Mouse (Mus musculus) forebrain, embryonic 12.5 days (tissue): ENCODE results near the gene Kctd15. TPM values are rescaled to one million over a fixed set of nuclear protein-coding genes. Genes with fewer than 3 reads are reported as not detected.
A peak's percentile ranks its signal among the peaks of the same experiment; 100 is the strongest.

Experiments used
- ATAC-seq: fragments of 200-750 bp; cut with Nextera tagmentation; 2 replicates; pipeline ENCODE4 v1.8.0; 2017; ENCODE audit warnings: moderate TSS enrichment; ENCODE audit not compliant: low FRiP score
- H3K27ac ChIP-seq: fragments of 300-500 bp; sonication (generic); 2 replicates; pipeline ENCODE4 v1.5.1; 2016; ENCODE audit warnings: mild to moderate bottlenecking
- H3K27me3 ChIP-seq: fragments of 300-500 bp; sonication (generic); 2 replicates; pipeline ENCODE4 v1.6.1; 2016; ENCODE audit warnings: mild to moderate bottlenecking
- H3K36me3 ChIP-seq: fragments of 300-500 bp; sonication (generic); replicated peaks from 2 replicates; pipeline ENCODE4 v1.6.1; 2016; ENCODE audit warnings: mild to moderate bottlenecking
- H3K4me1 ChIP-seq: fragments of 300-500 bp; sonication (generic); 2 replicates; pipeline ENCODE4 v1.6.1; 2016
- H3K4me2 ChIP-seq: fragments of 300-500 bp; sonication (generic); 2 replicates; pipeline ENCODE4 v1.6.1; 2016; ENCODE audit warnings: mild to moderate bottlenecking, moderate library complexity
- H3K4me3 ChIP-seq: fragments of 300-500 bp; sonication (generic); replicated peaks from 2 replicates; pipeline ENCODE4 v1.5.1; 2016; ENCODE audit warnings: mild to moderate bottlenecking
- H3K9ac ChIP-seq: fragments of 300-500 bp; sonication (generic); 2 replicates; pipeline ENCODE4 v1.6.1; 2016; ENCODE audit warnings: mild to moderate bottlenecking
- H3K9me3 ChIP-seq: fragments of 300-500 bp; sonication (generic); 2 replicates; pipeline ENCODE4 v1.6.1; 2016
- WGBS: fragments of 180-500 bp; shearing (Covaris S2); methylation state at CpG from one replicate; pipeline ENCODE4 v1.1.7; 2016; 5-methylcytosine and 5-hydroxymethylcytosine counted together
- polyA plus RNA-seq: library from polyadenylated mRNA; unstranded; fragments of >200 nt; fragmentation: Nextera tagmentation; extraction: Ambion mirVana; gene quantifications from 2 replicates; pipeline ENCODE4 v1.2.1, GENCODE M21; 2016

Kctd15 gene
- polyA plus RNA-seq, 1 experiment from 2014 or later: 38.1 TPM

- Histone ChIP-seq H3K4me2 (no peak overlapping the region), H3K27me3 (no peaks in the 10 kb centered on the region), H3K9me3 (no peaks in the 10 kb centered on the region), H3K36me3 (peaks cover 86% of the 10 kb centered on the region), H3K4me3 (no peak overlapping the region), H3K9ac (no peak overlapping the region), H3K4me1 (peaks cover 10% of the 10 kb centered on the region; the same call in 1 of the 2 replicates), H3K27ac (no peak overlapping the region)
- 91% methylated on average over 13 of the region's 13 CpGs for WGBS
- no peak for ATAC-seq
Observed at GRCm38 (mm10) chr7:34641968-34642367, 14.6 kb downstream of the Kctd15 start.

DNA sequence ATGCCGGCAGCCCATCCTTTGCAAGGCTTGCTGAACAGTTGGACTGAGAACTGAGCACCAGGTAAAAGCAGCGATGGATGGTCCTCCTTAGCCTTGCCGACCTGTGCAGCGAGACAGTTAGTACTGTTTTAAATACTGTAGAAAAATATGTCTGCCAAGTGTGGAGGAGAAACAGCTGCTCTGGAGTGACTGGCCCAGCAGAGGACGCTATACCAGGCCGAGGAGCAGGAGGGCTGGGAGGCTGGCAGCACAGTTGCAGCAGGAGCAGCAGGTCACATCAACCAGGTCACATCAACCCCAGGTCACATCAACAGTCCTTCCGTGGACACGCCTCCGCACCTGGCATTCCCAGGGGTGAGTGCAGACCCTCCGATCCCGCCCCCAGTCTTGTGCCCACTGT, 16.7 kb downstream of the Kctd15 start:
- Histone ChIP-seq H3K4me1 (peaks cover 2% of the 10 kb centered on the region; the same call in 1 of the 2 replicates), H3K4me3 (no peak overlapping the region), H3K36me3 (peaks cover 66% of the 10 kb centered on the region), H3K4me2 (no peak overlapping the region), H3K27me3 (no peaks in the 10 kb centered on the region), H3K27ac (no peak overlapping the region), H3K9me3 (no peaks in the 10 kb centered on the region), H3K9ac (no peak overlapping the region)
- ATAC-seq: no peak
- 91% methylated on average over 11 of the region's 11 CpGs for WGBS

- no peaks in the 10 kb centered on the region for H3K9me3 ChIP-seq
Observed at GRCm38 (mm10) chr7:34636661-34637060, 19.9 kb downstream of the Kctd15 start.

GRCm38 (mm10) chr7:34632966-34633742, 23.4 kb downstream of the Kctd15 start:
- 85% methylated on average over 10 of the region's 10 CpGs for WGBS
- Histone ChIP-seq H3K4me3 (no peak overlapping the region), H3K9me3 (no peaks in the 10 kb centered on the region), H3K36me3 (peaks cover under 1% of the 10 kb centered on the region; the same call in 1 of the 2 replicates), H3K4me2 (no peak overlapping the region), H3K27ac (no peak overlapping the region), H3K4me1 (peaks cover 16% of the 10 kb centered on the region), H3K9ac (no peak overlapping the region), H3K27me3 (no peaks in the 10 kb centered on the region)
- ATAC-seq: no peak

More at GRCm38 (mm10) chr7:34636661-34637060, 19.9 kb downstream of the Kctd15 start:
- no peaks in the 10 kb centered on the region for H3K4me1 ChIP-seq
- H3K27me3 ChIP-seq: no peaks in the 10 kb centered on the region
- 83% methylated on average over 4 of the region's 4 CpGs for WGBS
- H3K9ac ChIP-seq: no peak overlapping the region
- no peak overlapping the region for H3K4me3 ChIP-seq
- peaks cover 35% of the 10 kb centered on the region for H3K36me3 ChIP-seq
- H3K4me2 ChIP-seq: no peak overlapping the region
- no peak for ATAC-seq
- no peak overlapping the region for H3K27ac ChIP-seq

GRCm38 (mm10) chr7:34630211-34631085, 26.1 kb downstream of the Kctd15 start:
- no peaks in the 10 kb centered on the region for H3K36me3 ChIP-seq
- H3K27me3 ChIP-seq: no peaks in the 10 kb centered on the region
- peaks cover 16% of the 10 kb centered on the region for H3K4me1 ChIP-seq
- peak overlapping the region; percentile 37 for H3K4me3 ChIP-seq
- 1% methylated on average over 34 of the region's 34 CpGs for WGBS
- peak; percentile 91 for ATAC-seq
- H3K27ac ChIP-seq: peak overlapping the region; percentile 74
- peak overlapping the region; percentile 47 for H3K9ac ChIP-seq
- no peaks in the 10 kb centered on the region for H3K9me3 ChIP-seq
- H3K4me2 ChIP-seq: peak overlapping the region; percentile 62

- H3K4me2 ChIP-seq: peak overlapping the region; percentile 62
- no peaks in the 10 kb centered on the region for H3K27me3 ChIP-seq
- no peaks in the 10 kb centered on the region for H3K36me3 ChIP-seq
- peak overlapping the region; percentile 74 for H3K27ac ChIP-seq
- no peaks in the 10 kb centered on the region for H3K9me3 ChIP-seq
- H3K4me3 ChIP-seq: peak overlapping the region; percentile 37
- peaks cover 16% of the 10 kb centered on the region for H3K4me1 ChIP-seq
- peak overlapping the region; percentile 47 for H3K9ac ChIP-seq
- WGBS: 40% methylated on average over 8 of the region's 8 CpGs
- no peak for ATAC-seq
Observed at GRCm38 (mm10) chr7:34629702-34630210, 26.8 kb downstream of the Kctd15 start.

GRCm38 (mm10) chr7:34620411-34620810, 36.1 kb downstream of the Kctd15 start:
- Histone ChIP-seq H3K36me3 (no peaks in the 10 kb centered on the region), H3K4me2 (no peak overlapping the region), H3K9ac (no peak overlapping the region), H3K27ac (no peak overlapping the region), H3K4me1 (no peaks in the 10 kb centered on the region), H3K27me3 (no peaks in the 10 kb centered on the region), H3K9me3 (no peaks in the 10 kb centered on the region), H3K4me3 (no peak overlapping the region)
- 42% methylated on average over 2 of the region's 2 CpGs for WGBS
- ATAC-seq: no peak

- no peak overlapping the region for H3K27ac ChIP-seq
- no peak overlapping the region for H3K4me2 ChIP-seq
- no peaks in the 10 kb centered on the region for H3K4me1 ChIP-seq
- H3K4me3 ChIP-seq: no peak overlapping the region
- H3K27me3 ChIP-seq: no peaks in the 10 kb centered on the region
- no peak for ATAC-seq
- WGBS: 82% methylated on average over 11 of the region's 11 CpGs
- H3K9me3 ChIP-seq: no peaks in the 10 kb centered on the region
- no peak overlapping the region for H3K9ac ChIP-seq
- no peaks in the 10 kb centered on the region for H3K36me3 ChIP-seq
Observed at GRCm38 (mm10) chr7:34618141-34618890, 38.2 kb downstream of the Kctd15 start.

GRCm38 (mm10) chr7:34616275-34616674, 40.3 kb downstream of the Kctd15 start:
- no peak overlapping the region for H3K9ac ChIP-seq
- no peak overlapping the region for H3K4me3 ChIP-seq
- no peak overlapping the region for H3K4me2 ChIP-seq
- H3K27me3 ChIP-seq: no peaks in the 10 kb centered on the region
- no peak for ATAC-seq
- H3K27ac ChIP-seq: no peak overlapping the region
- WGBS: 92% methylated on average over 2 of the region's 2 CpGs
- H3K4me1 ChIP-seq: no peaks in the 10 kb centered on the region
- no peaks in the 10 kb centered on the region for H3K9me3 ChIP-seq
- H3K36me3 ChIP-seq: no peaks in the 10 kb centered on the region

GRCm38 (mm10) chr7:34610445-34610844, 46.1 kb downstream of the Kctd15 start:
- Histone ChIP-seq H3K36me3 (no peaks in the 10 kb centered on the region), H3K4me2 (no peak overlapping the region), H3K4me1 (peaks cover 22% of the 10 kb centered on the region), H3K27ac (no peak overlapping the region), H3K9ac (no peak overlapping the region), H3K9me3 (no peaks in the 10 kb centered on the region), H3K4me3 (no peak overlapping the region), H3K27me3 (no peaks in the 10 kb centered on the region)
- WGBS: 63% methylated on average over 6 of the region's 6 CpGs
- no peak for ATAC-seq

DNA sequence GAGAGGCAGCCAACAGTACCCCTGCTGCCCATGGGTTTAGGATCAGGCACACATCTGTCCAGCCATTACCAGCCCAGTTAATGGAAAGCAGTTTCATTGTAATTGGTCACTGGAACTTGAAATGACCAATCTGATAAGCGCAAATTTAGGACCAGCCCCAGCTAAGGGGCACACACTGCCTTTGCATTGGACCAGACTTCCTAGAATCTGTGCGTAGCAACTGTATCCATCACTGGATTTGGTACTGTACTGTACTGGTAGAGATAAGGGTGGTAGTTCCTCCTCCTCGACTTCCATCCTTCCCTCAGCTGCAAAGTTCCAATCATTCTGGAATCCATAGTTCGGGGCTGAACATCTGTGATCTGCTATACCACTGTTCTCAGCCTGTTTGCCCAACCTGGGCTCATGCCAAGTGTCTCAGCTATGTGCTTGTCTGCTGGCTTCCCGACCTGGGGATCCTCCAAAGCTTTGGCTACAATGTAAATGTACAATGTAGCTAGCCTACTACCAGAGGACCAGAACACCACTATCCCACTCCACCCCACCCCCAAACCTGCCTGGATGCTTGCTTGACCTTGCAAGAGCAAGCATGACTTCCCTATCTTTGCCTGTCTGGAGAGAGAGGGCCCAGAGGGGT, 49.1 kb downstream of the Kctd15 start:
- 81% methylated on average over 5 of the region's 5 CpGs for WGBS
- H3K27ac ChIP-seq: peak overlapping the region; percentile 80
- peaks cover 26% of the 10 kb centered on the region for H3K4me1 ChIP-seq
- no peak overlapping the region for H3K4me3 ChIP-seq
- ATAC-seq: peak; percentile 59; the same call in 1 of the 2 replicates
- H3K4me2 ChIP-seq: no peak overlapping the region
- H3K36me3 ChIP-seq: no peaks in the 10 kb centered on the region
- no peak overlapping the region for H3K9ac ChIP-seq
- H3K9me3 ChIP-seq: no peaks in the 10 kb centered on the region
- H3K27me3 ChIP-seq: 0 out of 2 replicates have a peak, but pooled peaks cover 2% of the 10 kb centered on the region
